Mouse (Mus musculus): ENCODE results near the gene Slc8a3. TPM values are rescaled to one million over a fixed set of nuclear protein-coding genes. Genes with fewer than 3 reads are reported as not detected.

Slc8a3 gene
- polyA plus RNA-seq, 1 experiment = not detected

DNA sequence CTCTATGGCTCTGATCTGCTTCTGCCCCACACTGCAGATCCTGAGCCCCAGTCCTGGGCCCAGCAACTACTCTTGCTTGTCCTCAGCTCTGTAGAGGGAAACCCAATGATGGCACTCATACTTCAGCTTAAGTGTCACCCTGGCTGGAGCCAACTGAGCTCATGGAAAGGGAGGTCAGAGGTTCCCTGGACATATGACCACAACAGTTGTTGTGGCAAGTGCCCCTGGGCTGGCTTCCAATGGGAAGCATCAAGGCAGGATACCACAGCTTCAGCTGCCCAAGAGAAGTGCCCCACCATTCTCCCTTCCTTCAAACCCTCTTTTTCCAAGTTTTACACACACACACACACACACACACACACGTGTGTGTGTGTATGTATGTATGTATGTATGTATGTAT lies 88.5 kb downstream of the Slc8a3 start:
- H3K4me1 ChIP-seq (ENCODE audit: control insufficient read depth, insufficient read depth, insufficient read length) = no peaks in the 10 kb centered on the region
- 37% methylated on average over 1 of the region's 1 CpGs for WGBS
- H3K4me3 ChIP-seq (ENCODE audit: extremely low read depth, insufficient read depth, insufficient read length) = no peak overlapping the region
- no peaks in the 10 kb centered on the region for H3K27me3 ChIP-seq (ENCODE audit: control insufficient read depth, insufficient read depth, low read length)
- H3K36me3 ChIP-seq (ENCODE audit: control insufficient read depth, insufficient read depth, low read length) = no peaks in the 10 kb centered on the region
- no peak overlapping the region for H3K27ac ChIP-seq (ENCODE audit: insufficient read depth, low read length)
- no peak for DNase-seq (ENCODE audit: low read depth in 1 of 2, low spot score in 2 of 2)
- TF ChIP-seq CTCF (IDR thresholded peaks at IDR 0.05; ENCODE audit: extremely low read depth, insufficient read depth, insufficient read length, insufficient replicate concordance) (no peak), POLR2A (IDR thresholded peaks at IDR 0.05; ENCODE audit: low read depth, low read length) (no peak)

DNA sequence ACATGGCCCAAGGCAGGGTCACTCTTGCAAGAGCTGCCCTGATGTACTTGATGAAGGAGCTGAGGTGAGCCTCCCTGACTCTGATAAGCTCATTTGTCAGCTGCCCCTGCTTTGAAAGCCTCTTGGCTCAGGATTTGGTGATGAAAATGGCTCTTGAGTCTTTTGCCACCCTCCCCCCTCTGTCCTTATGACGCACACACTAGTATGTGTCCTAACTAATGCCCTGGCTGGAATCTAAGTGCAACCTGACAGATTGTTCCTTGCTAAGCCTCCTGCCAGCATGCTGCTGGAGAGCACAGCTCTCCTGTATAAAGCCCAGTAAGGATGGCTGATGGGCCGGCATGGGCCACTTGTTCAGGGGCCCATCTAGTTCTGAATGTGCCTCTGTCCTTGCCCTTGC lies 91.3 kb downstream of the Slc8a3 start:
- no peaks in the 10 kb centered on the region for H3K27me3 ChIP-seq (ENCODE audit: control insufficient read depth, insufficient read depth, low read length)
- WGBS = 91% methylated on average over 2 of the region's 2 CpGs
- no peak for TF ChIP-seq CTCF (IDR thresholded peaks at IDR 0.05; ENCODE audit: extremely low read depth, insufficient read depth, insufficient read length, insufficient replicate concordance)
- TF ChIP-seq POLR2A (IDR thresholded peaks at IDR 0.05; ENCODE audit: low read depth, low read length) = no peak

DNA sequence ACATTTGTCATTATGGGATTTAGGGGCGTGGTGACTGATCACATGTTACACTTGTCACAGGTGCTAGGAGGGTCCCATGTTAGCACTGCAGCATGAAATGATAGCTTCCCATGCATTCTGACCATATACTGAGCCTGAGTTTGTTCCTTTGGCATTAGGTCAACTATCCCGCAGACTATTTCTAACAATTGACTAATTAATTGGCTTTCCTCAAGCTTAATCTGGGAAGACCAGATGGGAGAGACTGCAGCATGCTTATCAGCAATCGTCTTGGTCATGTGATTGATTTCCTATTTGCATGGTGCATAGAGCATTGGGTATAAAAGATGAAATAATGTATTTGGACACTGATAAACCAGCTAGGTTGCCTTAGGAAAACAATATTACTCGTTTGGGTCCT lies 91.9 kb downstream of the Slc8a3 start:
- no peak overlapping the region for H3K4me3 ChIP-seq (ENCODE audit: extremely low read depth, insufficient read depth, insufficient read length)
- no peak for TF ChIP-seq CTCF (IDR thresholded peaks at IDR 0.05; ENCODE audit: extremely low read depth, insufficient read depth, insufficient read length, insufficient replicate concordance)
- TF ChIP-seq POLR2A (IDR thresholded peaks at IDR 0.05; ENCODE audit: low read depth, low read length) = no peak
- H3K4me1 ChIP-seq (ENCODE audit: control insufficient read depth, insufficient read depth, insufficient read length) = no peaks in the 10 kb centered on the region
- no peaks in the 10 kb centered on the region for H3K36me3 ChIP-seq (ENCODE audit: control insufficient read depth, insufficient read depth, low read length)
- WGBS = 79% methylated on average over 4 of the region's 4 CpGs
- DNase-seq (ENCODE audit: low read depth in 1 of 2, low spot score in 2 of 2) = no peak
- no peaks in the 10 kb centered on the region for H3K27me3 ChIP-seq (ENCODE audit: control insufficient read depth, insufficient read depth, low read length)
- H3K27ac ChIP-seq (ENCODE audit: insufficient read depth, low read length) = no peak overlapping the region

More for the DNA sequence above, 91.3 kb downstream of the Slc8a3 start:
- H3K36me3 ChIP-seq (ENCODE audit: control insufficient read depth, insufficient read depth, low read length) = no peaks in the 10 kb centered on the region
- no peak overlapping the region for H3K27ac ChIP-seq (ENCODE audit: insufficient read depth, low read length)
- H3K4me1 ChIP-seq (ENCODE audit: control insufficient read depth, insufficient read depth, insufficient read length) = no peaks in the 10 kb centered on the region
- DNase-seq (ENCODE audit: low read depth in 1 of 2, low spot score in 2 of 2) = no peak
- H3K4me3 ChIP-seq (ENCODE audit: extremely low read depth, insufficient read depth, insufficient read length) = no peak overlapping the region

DNA sequence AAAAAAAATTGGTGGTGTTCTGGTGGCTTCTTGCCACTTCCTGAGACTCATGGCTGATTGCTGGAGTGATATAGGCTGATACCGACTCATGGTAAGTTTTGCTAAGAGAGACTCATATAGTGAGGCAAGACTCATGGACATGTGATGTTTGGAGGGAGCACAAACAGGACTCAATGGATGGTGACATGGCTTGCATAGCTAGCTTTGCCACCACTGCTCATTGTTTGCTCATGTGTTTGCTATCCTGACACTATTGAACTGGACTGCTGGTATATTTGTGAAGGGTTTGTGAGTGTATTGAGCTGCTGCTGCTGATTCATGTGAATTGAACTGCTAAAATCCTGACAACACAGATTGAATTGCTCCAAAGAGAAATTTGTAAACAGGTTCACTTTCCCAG lies 95.8 kb downstream of the Slc8a3 start:
- 71% methylated on average over 1 of the region's 1 CpGs for WGBS
- Histone ChIP-seq H3K4me1 (ENCODE audit: control insufficient read depth, insufficient read depth, insufficient read length) (no peaks in the 10 kb centered on the region), H3K36me3 (ENCODE audit: control insufficient read depth, insufficient read depth, low read length) (no peaks in the 10 kb centered on the region), H3K4me3 (ENCODE audit: extremely low read depth, insufficient read depth, insufficient read length) (no peak overlapping the region), H3K27me3 (ENCODE audit: control insufficient read depth, insufficient read depth, low read length) (no peaks in the 10 kb centered on the region), H3K27ac (ENCODE audit: insufficient read depth, low read length) (no peak overlapping the region)
- TF ChIP-seq CTCF (IDR thresholded peaks at IDR 0.05; ENCODE audit: extremely low read depth, insufficient read depth, insufficient read length, insufficient replicate concordance) = no peak
- TF ChIP-seq POLR2A (IDR thresholded peaks at IDR 0.05; ENCODE audit: low read depth, low read length) = no peak
- no peak for DNase-seq (ENCODE audit: low read depth in 1 of 2, low spot score in 2 of 2)

DNA sequence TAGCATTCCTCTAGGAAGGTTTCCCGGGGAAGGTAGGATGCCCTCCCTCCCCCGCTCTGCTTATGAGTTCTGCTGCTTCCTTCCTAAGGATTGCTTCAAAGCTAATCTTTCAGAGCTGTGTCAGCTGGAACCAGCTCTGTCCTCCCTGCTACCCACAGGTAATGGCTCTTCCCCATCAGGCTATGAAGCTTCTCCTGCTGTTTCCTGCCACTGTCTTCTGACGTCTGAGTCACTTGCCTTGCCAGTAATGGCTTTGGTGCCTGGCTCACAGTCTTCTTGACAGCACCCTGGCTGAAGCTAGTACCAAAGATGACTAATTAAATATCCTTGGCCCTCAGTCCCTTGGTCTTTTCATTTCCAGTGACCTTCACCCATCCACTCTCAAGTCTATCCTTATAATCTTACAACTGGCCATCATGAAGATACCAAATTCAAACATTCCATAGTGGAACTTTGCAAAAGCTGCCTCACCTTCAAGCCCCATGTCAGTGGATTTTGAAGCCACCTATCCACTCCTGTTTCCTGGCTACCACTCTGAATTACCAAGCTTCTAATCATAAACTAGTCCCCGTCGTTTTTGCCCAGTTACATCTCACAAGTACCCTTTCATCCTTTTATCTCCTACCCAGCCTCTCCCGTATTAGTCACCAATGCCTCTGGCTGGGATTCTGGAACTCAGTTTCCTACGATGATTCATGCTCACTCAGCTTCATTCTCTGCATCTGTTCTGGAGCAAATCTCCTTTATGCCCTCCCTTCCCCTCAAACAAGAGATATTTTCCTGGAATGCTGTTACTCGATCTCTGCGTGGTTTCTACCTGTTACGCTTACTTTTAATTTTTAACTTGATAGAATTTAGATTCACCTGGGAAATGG lies 97.3 kb downstream of the Slc8a3 start:
- no peak for TF ChIP-seq POLR2A (IDR thresholded peaks at IDR 0.05; ENCODE audit: low read depth, low read length)
- TF ChIP-seq CTCF (IDR thresholded peaks at IDR 0.05; ENCODE audit: extremely low read depth, insufficient read depth, insufficient read length, insufficient replicate concordance) = no peak
- Histone ChIP-seq H3K27ac (ENCODE audit: insufficient read depth, low read length) (no peak overlapping the region), H3K4me1 (ENCODE audit: control insufficient read depth, insufficient read depth, insufficient read length) (no peaks in the 10 kb centered on the region), H3K27me3 (ENCODE audit: control insufficient read depth, insufficient read depth, low read length) (no peaks in the 10 kb centered on the region), H3K4me3 (ENCODE audit: extremely low read depth, insufficient read depth, insufficient read length) (no peak overlapping the region), H3K36me3 (ENCODE audit: control insufficient read depth, insufficient read depth, low read length) (no peaks in the 10 kb centered on the region)
- DNase-seq (ENCODE audit: low read depth in 1 of 2, low spot score in 2 of 2) = no peak
- 84% methylated on average over 10 of the region's 10 CpGs for WGBS

DNA sequence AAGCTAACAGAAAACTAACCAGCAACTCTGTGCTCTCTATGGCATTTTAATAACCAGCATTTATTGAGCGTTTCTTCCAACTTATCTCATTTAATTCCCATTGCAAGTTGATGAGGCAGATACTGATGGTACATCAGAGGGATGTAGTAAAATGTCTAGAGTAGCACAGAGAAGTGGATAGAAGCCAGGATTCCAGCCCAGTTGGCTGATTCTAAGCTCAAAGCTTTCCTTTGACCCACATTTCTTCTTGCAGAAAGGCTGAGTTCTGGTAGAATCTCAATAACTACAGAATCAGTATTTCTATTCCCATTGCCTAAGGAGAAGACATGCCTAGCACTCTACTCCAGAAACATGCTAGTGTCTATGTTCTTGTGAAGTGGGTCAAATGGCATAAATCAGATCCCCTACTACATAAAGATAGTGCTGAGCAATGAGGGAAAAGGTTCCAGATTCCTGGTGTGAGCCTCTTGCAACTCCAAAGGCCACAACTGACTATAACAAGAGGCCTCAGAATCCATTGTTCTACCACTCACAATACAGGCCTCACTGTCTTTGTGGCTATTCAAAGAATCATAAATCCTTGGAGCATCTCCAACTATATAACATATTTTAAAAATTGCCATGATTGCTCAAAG lies 99.1 kb downstream of the Slc8a3 start:
- H3K4me1 ChIP-seq (ENCODE audit: control insufficient read depth, insufficient read depth, insufficient read length) = no peaks in the 10 kb centered on the region
- no peak for TF ChIP-seq POLR2A (IDR thresholded peaks at IDR 0.05; ENCODE audit: low read depth, low read length)
- no peak for TF ChIP-seq CTCF (IDR thresholded peaks at IDR 0.05; ENCODE audit: extremely low read depth, insufficient read depth, insufficient read length, insufficient replicate concordance)
- 91% methylated on average over 1 of the region's 1 CpGs for WGBS
- no peak overlapping the region for H3K4me3 ChIP-seq (ENCODE audit: extremely low read depth, insufficient read depth, insufficient read length)
- DNase-seq (ENCODE audit: low read depth in 1 of 2, low spot score in 2 of 2) = no peak
- no peaks in the 10 kb centered on the region for H3K36me3 ChIP-seq (ENCODE audit: control insufficient read depth, insufficient read depth, low read length)
- H3K27me3 ChIP-seq (ENCODE audit: control insufficient read depth, insufficient read depth, low read length) = no peaks in the 10 kb centered on the region
- no peak overlapping the region for H3K27ac ChIP-seq (ENCODE audit: insufficient read depth, low read length)
